Mouse (Mus musculus) heart, postnatal 0 days (tissue): ENCODE measurements around the gene Scn1b.

Source experiments
- CTCF ChIP-seq: IDR thresholded peaks from 2 replicates; pipeline ENCODE4 v1.5.1; 2016; ENCODE audit warnings: antibody characterized with exemption, control low read depth, low read depth
- EP300 ChIP-seq: IDR thresholded peaks from 2 replicates; pipeline ENCODE4 v1.6.1; 2016; ENCODE audit warnings: antibody characterized with exemption, low read depth

GRCm38 (mm10) chr7:31077470-31077869 is 49.3 kb downstream of the Scn1b start:
- TF ChIP-seq CTCF (no peak), EP300 (no peak)
